Mouse (Mus musculus) kidney, postnatal 14 days (tissue): ENCODE data around the gene Gm20594.

Source experiments
- DNase-seq: peaks from one replicate; pipeline ENCODE4 v3.0.0; 2022; ENCODE audit warnings: mixed read lengths

The Gm20594 gene

DNA sequence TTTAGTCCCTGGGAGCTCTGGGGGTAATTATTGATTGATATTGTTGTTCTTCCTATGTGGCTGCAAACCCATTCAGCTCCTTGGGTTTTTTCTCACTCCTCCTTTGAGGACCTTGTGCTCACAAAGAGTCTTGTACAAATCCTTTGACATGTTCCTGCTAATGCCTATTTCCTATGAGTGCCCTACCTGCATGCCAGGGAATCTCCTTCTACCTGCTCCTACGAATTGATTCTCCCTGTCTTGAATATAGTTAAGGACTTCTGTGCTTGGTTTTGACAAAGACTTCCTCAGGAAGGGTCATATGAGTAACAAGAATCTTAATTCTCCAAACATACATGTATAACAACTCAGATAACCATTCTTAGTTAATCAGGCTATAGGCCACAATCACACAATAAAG lies at the start of gene Gm20594:
Gm20594 (plus strand) TSS at position 301 of the 400 bp plus-strand sequence.
- no peak for DNase-seq

DNA sequence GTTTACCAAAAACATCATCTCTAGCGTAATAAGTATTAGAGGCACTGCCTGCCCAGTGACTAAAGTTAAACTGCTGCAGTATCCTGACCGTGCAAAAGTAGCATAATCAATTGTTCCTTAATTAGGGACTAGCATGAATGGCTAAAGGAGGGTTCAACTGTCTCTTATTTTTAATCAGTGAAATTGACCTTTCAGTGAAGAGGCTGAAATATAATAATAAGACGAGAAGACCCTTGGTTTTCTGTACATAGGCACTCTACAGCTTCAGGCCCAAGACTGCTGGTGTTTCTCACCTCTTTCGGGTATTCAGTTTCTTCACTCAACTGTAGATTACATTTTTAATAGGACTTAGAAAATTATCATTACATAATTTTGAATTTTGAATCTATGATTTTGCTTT lies 398 bp downstream of the Gm20594 start:
- no peak for DNase-seq

DNA sequence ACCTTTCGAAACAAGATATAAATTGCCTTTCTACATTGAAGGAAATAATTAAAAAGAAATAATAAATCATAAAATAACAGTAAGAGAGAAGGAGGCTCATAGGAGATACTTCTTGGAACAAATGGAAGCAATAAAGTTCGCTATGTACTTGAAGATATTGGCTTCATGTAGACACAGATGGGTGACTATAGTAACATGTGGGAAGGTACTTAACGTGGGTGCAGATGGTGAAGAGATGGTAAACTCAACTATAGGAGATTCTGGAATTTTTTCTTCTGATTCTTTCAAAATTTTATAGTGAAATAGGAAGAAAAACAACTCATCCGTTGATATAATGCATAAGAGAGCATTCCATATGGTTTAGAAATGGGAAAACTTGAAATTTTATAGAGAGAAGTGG lies 16.1 kb downstream of the Gm20594 start:
- DNase-seq, result no peak

DNA sequence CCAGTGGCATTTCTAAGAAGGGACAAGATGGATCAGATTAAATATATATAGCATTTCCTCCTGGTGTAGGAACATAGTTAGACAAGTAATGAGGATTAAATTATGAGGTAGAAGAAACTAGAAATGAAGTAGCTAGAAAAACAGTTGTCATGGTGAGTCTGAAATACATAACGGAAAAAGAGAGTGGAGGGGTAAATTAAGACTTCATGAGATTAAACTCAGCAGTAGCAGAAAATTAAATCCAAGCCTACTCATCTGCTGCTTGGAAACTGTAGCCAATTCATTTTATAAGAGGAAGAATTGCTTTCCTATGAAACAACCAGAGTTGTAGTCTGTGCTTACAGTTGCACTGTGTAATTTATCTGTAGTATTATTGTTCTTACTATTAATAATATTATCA lies 29.1 kb downstream of the Gm20594 start:
- DNase-seq, result no peak
